14 mouse cellular contexts compared by ENCODE assay signal in genomic region chr6:97828822-97829719, GRCm38 (mm10). TPM values are rescaled to one million over a fixed set of nuclear protein-coding genes. Genes with fewer than 3 reads are reported as not detected.
A peak's percentile ranks its signal among the peaks of the same experiment; 100 is the strongest.
DNase-seq lines count a peak whose midpoint lies in the region; ATAC-seq and TF ChIP-seq lines count a peak whose summit lies in the region.
"Had no signal": no experiment of that assay in that cellular context is flagged by ENCODE, and none has a peak within 500 bp of the region (broad histone marks: within the 10 kb centered on the region; RNA-seq: fewer than 3 reads in every experiment).

No protein-coding gene starts in this region.

- TF ChIP-seq CTCF in CH12.LX (conservative IDR thresholded peaks at IDR 0.05 in 1 of 2, IDR thresholded peaks at IDR 0.05 in 1 of 2; ENCODE audit: low read depth in 2 of 2, low read length in 2 of 2) = no peak

- no peak for TF ChIP-seq POLR2A in CH12.LX (IDR thresholded peaks at IDR 0.05; ENCODE audit: low read depth, low read length)

- 40% methylated on average over 13 of the region's 13 CpGs for WGBS in heart, embryonic 13.5 days
- WGBS in heart, embryonic 10.5 days = 55% methylated on average over 13 of the region's 13 CpGs

- no peak for DNase-seq in heart, embryonic 10.5 days (ENCODE audit: low spot score)
- DNase-seq in 3134 (ENCODE audit: extremely low read depth, insufficient read length, low spot score) (peak; percentile 41), CH12.LX (ENCODE audit: extremely low read depth) (peak; percentile 63)
- DNase-seq in testis, postnatal 14 days (ENCODE audit: low spot score) = no peak
- no peak for DNase-seq in cerebellum, postnatal 36 days
- DNase-seq in lung, postnatal 36 days = no peak
- DNase-seq: cerebellum, postnatal 14 days; lung, postnatal 4 days; spleen, adult 18-20 months had no signal

- TF ChIP-seq RAD21 in CH12.LX (IDR thresholded peaks at IDR 0.05; ENCODE audit: low read depth, low read length) = no peak

- TF ChIP-seq EP300 in CH12.LX (IDR thresholded peaks at IDR 0.05; ENCODE audit: low read length) = peak; percentile 48; the same call in 1 of the 2 replicates

- dilution Hi-C loops in CH12.LX (cut with MboI; ENCODE audit: extremely low pct_ligation_motif_present, extremely low pct_unique_long_range_greater_than_20kb, low sequenced_read_pairs) = no loop called here

- no peaks in the 10 kb centered on the region for H3K79me2 ChIP-seq in CH12.LX (replicated peaks; ENCODE audit: control insufficient read depth, extremely low read depth, insufficient read depth, poor library complexity, severe bottlenecking)

- H3K9me3 ChIP-seq in heart, embryonic 13.5 days = no peaks in the 10 kb centered on the region
- no peaks in the 10 kb centered on the region for H3K9me3 ChIP-seq in heart, embryonic 10.5 days
- no peaks in the 10 kb centered on the region for H3K9me3 ChIP-seq in CH12.LX (replicated peaks; ENCODE audit: low read length)
- H3K9me3 ChIP-seq: hindbrain, embryonic 15.5 days; limb, embryonic 12.5 days had no signal

- H3K9ac ChIP-seq in heart, embryonic 13.5 days = no peak overlapping the region
- peak overlapping the region; percentile 19; the same call in 1 of the 2 replicates for H3K9ac ChIP-seq in CH12.LX (ENCODE audit: insufficient read depth, low read depth)
- H3K9ac ChIP-seq: hindbrain, embryonic 15.5 days; limb, embryonic 12.5 days had no signal

- no peaks in the 10 kb centered on the region for H3K27me3 ChIP-seq in heart, embryonic 13.5 days (replicated peaks)
- no peaks in the 10 kb centered on the region for H3K27me3 ChIP-seq in heart, embryonic 10.5 days (ENCODE audit: insufficient read depth, poor library complexity, severe bottlenecking)
- no peaks in the 10 kb centered on the region for H3K27me3 ChIP-seq in CH12.LX (replicated peaks)
- H3K27me3 ChIP-seq: hindbrain, embryonic 15.5 days; limb, embryonic 12.5 days had no signal

- no peak for ATAC-seq in heart, embryonic 13.5 days (ENCODE audit: extremely low read depth, insufficient number of reproducible peaks, low FRiP score, low TSS enrichment)
- ATAC-seq in hematopoietic stem cell, adult 5-6 weeks (replicated peaks in 1 of 2; ENCODE audit: insufficient read depth in 1 of 2, low FRiP score in 2 of 2, low TSS enrichment in 1 of 2, low read depth in 1 of 2, poor library complexity in 2 of 2, severe bottlenecking in 2 of 2) = peak; percentile 74 to 84

- no peak overlapping the region for H3K4me3 ChIP-seq in heart, embryonic 13.5 days
- no peak overlapping the region for H3K4me3 ChIP-seq in heart, embryonic 10.5 days
- peak overlapping the region in 1 of 3 experiments; percentile 24 for H3K4me3 ChIP-seq in CH12.LX (replicated peaks in 1 of 3; ENCODE audit: low read depth in 2 of 3, low read length in 2 of 3, poor library complexity in 1 of 3)
- H3K4me3 ChIP-seq: erythroblast, embryonic 14.5 days; hindbrain, embryonic 15.5 days; limb, embryonic 12.5 days had no signal

- H3K27ac ChIP-seq in heart, embryonic 13.5 days (replicated peaks) = no peak overlapping the region
- H3K27ac ChIP-seq in heart, embryonic 10.5 days = no peak overlapping the region; the same call in 1 of the 2 replicates
- H3K27ac ChIP-seq in CH12.LX (ENCODE audit: insufficient read depth, low read depth) = no peak overlapping the region; the same call in none of the 2 replicates
- H3K27ac ChIP-seq: hindbrain, embryonic 15.5 days; limb, embryonic 12.5 days had no signal

- peaks cover 24% of the 10 kb centered on the region for H3K4me1 ChIP-seq in heart, embryonic 13.5 days
- peaks cover 11% of the 10 kb centered on the region for H3K4me1 ChIP-seq in heart, embryonic 10.5 days
- peaks cover 10 to 44% of the 10 kb centered on the region in 2 experiments; a peak in 3 of 4 replicates for H3K4me1 ChIP-seq in CH12.LX (ENCODE audit: control insufficient read depth in 1 of 2, insufficient read depth in 2 of 2)
- H3K4me1 ChIP-seq: hindbrain, embryonic 15.5 days had no signal

- H3K36me3 ChIP-seq in heart, embryonic 13.5 days = no peaks in the 10 kb centered on the region
- no peaks in the 10 kb centered on the region for H3K36me3 ChIP-seq in heart, embryonic 10.5 days
- H3K36me3 ChIP-seq in CH12.LX (replicated peaks in 1 of 2; ENCODE audit: control insufficient read depth in 1 of 2, insufficient read depth in 1 of 2, low read length in 1 of 2) = peaks cover 0 to 2% of the 10 kb centered on the region in 2 experiments
- H3K36me3 ChIP-seq: hindbrain, embryonic 15.5 days; limb, embryonic 12.5 days had no signal

- in situ Hi-C loops in CH12.LX (cut with MboI; ENCODE audit: low pct_ligation_motif_present, low pct_unique_long_range_greater_than_20kb, low sequenced_read_pairs) = loop anchor here (25.0 kb wide), 1 partner anchor 617 kb away; the partner anchor contains the start of genes Arl6ip5 and Uba3

- 0 out of 2 replicates have a peak overlapping the region, but pooled peaks have one; percentile 4 for H3K4me2 ChIP-seq in heart, embryonic 13.5 days
- H3K4me2 ChIP-seq in CH12.LX (ENCODE audit: insufficient read depth, low read depth, poor library complexity, severe bottlenecking) = peak overlapping the region; percentile 54
- H3K4me2 ChIP-seq: hindbrain, embryonic 15.5 days; limb, embryonic 12.5 days had no signal

TF ChIP-seq in CH12.LX, 34 proteins besides CTCF, POLR2A, EP300 and RAD21:
- TF ChIP-seq MEF2A (IDR thresholded peaks at IDR 0.05; ENCODE audit: borderline replicate concordance, low read depth, low read length) (no peak), BHLHE40 (IDR thresholded peaks at IDR 0.05; ENCODE audit: low read depth, low read length) (no peak), JUND (conservative IDR thresholded peaks at IDR 0.05; ENCODE audit: low read depth, low read length) (0 out of 2 replicates have a peak, but pooled peaks have one; percentile 2), MAZ (IDR thresholded peaks at IDR 0.05; ENCODE audit: low read depth, low read length) (no peak), ZKSCAN1 (IDR thresholded peaks at IDR 0.05; ENCODE audit: borderline replicate concordance, low read depth, low read length) (no peak), HCFC1 (IDR thresholded peaks at IDR 0.05; ENCODE audit: low read depth, low read length) (peak; percentile 13; the same call in 1 of the 2 replicates), MAFK (IDR thresholded peaks at IDR 0.05; ENCODE audit: insufficient replicate concordance, low read length) (peak; percentile 73; the same call in 1 of the 2 replicates), USF2 (conservative IDR thresholded peaks at IDR 0.05; ENCODE audit: low read depth, low read length) (no peak), MYC (IDR thresholded peaks at IDR 0.05; ENCODE audit: low read depth, low read length) (0 out of 2 replicates have a peak, but pooled peaks have one; percentile 27), RCOR1 (conservative IDR thresholded peaks at IDR 0.05; ENCODE audit: low read depth, low read length) (peak; percentile 20; the same call in 1 of the 2 replicates), MAX (IDR thresholded peaks at IDR 0.05; ENCODE audit: low read length) (peak; percentile 41; the same call in 1 of the 2 replicates), ETS1 (conservative IDR thresholded peaks at IDR 0.05; ENCODE audit: low read depth, low read length) (0 out of 2 replicates have a peak, but pooled peaks have one; percentile 23), UBTF (IDR thresholded peaks at IDR 0.05; ENCODE audit: low read depth, low read length) (no peak), NRF1 (IDR thresholded peaks at IDR 0.05; ENCODE audit: low read depth, low read length) (no peak), CHD1 (IDR thresholded peaks at IDR 0.05; ENCODE audit: low read depth, low read length) (0 out of 2 replicates have a peak, but pooled peaks have one; percentile 59), IRF4 (IDR thresholded peaks at IDR 0.05; ENCODE audit: low read depth, low read length) (peak; percentile 17; the same call in 1 of the 2 replicates), JUN (IDR thresholded peaks at IDR 0.05; ENCODE audit: insufficient read depth, low read depth, low read length) (no peak)

RNA-seq across cellular contexts. Expression of gene Mitf, which starts 22.2 kb away (rescaled TPM):
- 15.4 and 17.3 TPM in 2 replicates for polyA plus RNA-seq in heart, embryonic 13.5 days (2015; fragmentation: Nextera tagmentation; extraction: Ambion mirVana)
- 10.7 and 17.9 TPM in 2 replicates for polyA plus RNA-seq in heart, embryonic 10.5 days (2016; fragmentation: Nextera tagmentation; extraction: Ambion mirVana)
- 3.6 and 3.9 TPM in 2 replicates for total RNA-seq in CH12.LX (2012; rRNA removed)
- 4.7 and 5.4 TPM in 2 replicates for total RNA-seq in CH12.LX (2014; rRNA removed)
- polyA plus RNA-seq in CH12.LX (2012; ENCODE audit: insufficient read length, low read depth) = 3.4 and 3.5 TPM in 2 replicates
- 9.6 and 10.8 TPM in 2 replicates for total RNA-seq in hematopoietic stem cell, adult 5-6 weeks (2017)
- polyA plus RNA-seq: erythroblast, embryonic 14.5 days had no signal

Comparison
In these comparisons a context has a peak if more than half of its experiments do, and no peak if none do; other contexts are left out.
1. DNase-seq: peak in 3134 (single experiment) and CH12.LX (single experiment); none in heart, embryonic 10.5 days (single experiment), testis, postnatal 14 days (single experiment), cerebellum, postnatal 36 days (0 of 2) and lung, postnatal 36 days (single experiment).